Mouse (Mus musculus) olfactory bulb, adult 2 months (tissue): ENCODE measurements at regions not wholly inside any gene's neighbourhood (a gene's known extent, or its start where the extent isn't known, plus 50 kb on each side); places are given as distances from the start of the nearest gene placed in this dataset.

ENCODE experiments used
- H3K27ac ChIP-seq: fragments of 200-500 bp; 2 replicates; pipeline ENCODE4 v1.5.1; 2012; ENCODE audit warnings: low read depth, low read length; ENCODE audit not compliant: insufficient read depth
- H3K4me1 ChIP-seq: fragments of 200-500 bp; 2 replicates; pipeline ENCODE4 v1.6.1; 2012; ENCODE audit warnings: low read length; ENCODE audit not compliant: control insufficient read depth, insufficient read depth
- H3K4me3 ChIP-seq: fragments of 200-500 bp; 2 replicates; pipeline ENCODE4 v1.5.1; 2012; ENCODE audit warnings: mild to moderate bottlenecking, low read depth, low read length, moderate library complexity; ENCODE audit not compliant: insufficient read depth
- CTCF ChIP-seq: fragments of 200-500 bp; IDR thresholded peaks from 2 replicates; pipeline ENCODE4 v1.5.1; 2012; ENCODE audit warnings: low read depth, mild to moderate bottlenecking, low read length, moderate library complexity; ENCODE audit not compliant: insufficient read depth
- POLR2A ChIP-seq: fragments of 200-500 bp; IDR thresholded peaks from 2 replicates; pipeline ENCODE4 v1.6.1; 2012; ENCODE audit warnings: mild to moderate bottlenecking, low read depth, low read length, moderate library complexity; ENCODE audit not compliant: insufficient read depth
- WGBS: fragments of 180-500 bp; shearing (Covaris S2); methylation state at CpG from one replicate; pipeline ENCODE4 v1.1.7; 2018; 5-methylcytosine and 5-hydroxymethylcytosine counted together

- Histone ChIP-seq H3K27ac (no peak overlapping the region), H3K4me3 (no peak overlapping the region), H3K4me1 (no peaks in the 10 kb centered on the region)
- TF ChIP-seq POLR2A (no peak), CTCF (no peak)
- WGBS, result 74% methylated on average over 5 of the region's 5 CpGs
These were observed 892.3 kb downstream of the Gsdmc2 start for GRCm38 (mm10) chr15:62952487-62953214.

GRCm38 (mm10) chr15:62939416-62939815 lies 905.6 kb downstream of the Gsdmc2 start:
- 94% methylated on average over 2 of the region's 2 CpGs for WGBS
- no peak overlapping the region for H3K27ac ChIP-seq
- H3K4me1 ChIP-seq, result no peaks in the 10 kb centered on the region
- TF ChIP-seq CTCF (no peak), POLR2A (no peak)
- no peak overlapping the region for H3K4me3 ChIP-seq

GRCm38 (mm10) chr15:62937756-62938155 lies 907.2 kb downstream of the Gsdmc2 start:
- H3K27ac ChIP-seq, result no peak overlapping the region
- no peak overlapping the region for H3K4me3 ChIP-seq
- TF ChIP-seq POLR2A, result no peak
- no peak for TF ChIP-seq CTCF
- no peaks in the 10 kb centered on the region for H3K4me1 ChIP-seq
- WGBS, result 96% methylated on average over 4 of the region's 4 CpGs

- no peaks in the 10 kb centered on the region for H3K4me1 ChIP-seq
- TF ChIP-seq POLR2A, result no peak
- TF ChIP-seq CTCF, result no peak
- no peak overlapping the region for H3K27ac ChIP-seq
- no peak overlapping the region for H3K4me3 ChIP-seq
These were observed 910.3 kb downstream of the Gsdmc2 start for GRCm38 (mm10) chr15:62934522-62935189.

GRCm38 (mm10) chr15:62920520-62920919 lies 924.5 kb downstream of the Gsdmc2 start:
- WGBS, result 46% methylated on average over 2 of the region's 2 CpGs
- no peak overlapping the region for H3K4me3 ChIP-seq
- H3K27ac ChIP-seq, result no peak overlapping the region
- no peaks in the 10 kb centered on the region for H3K4me1 ChIP-seq
- no peak for TF ChIP-seq POLR2A
- no peak for TF ChIP-seq CTCF

- no peak overlapping the region for H3K27ac ChIP-seq
- no peak for TF ChIP-seq POLR2A
- no peak for TF ChIP-seq CTCF
- no peak overlapping the region for H3K4me3 ChIP-seq
- no peaks in the 10 kb centered on the region for H3K4me1 ChIP-seq
These were observed 925.7 kb downstream of the Gsdmc2 start for GRCm38 (mm10) chr15:62919264-62919663.

GRCm38 (mm10) chr15:62908379-62908778 lies 936.6 kb downstream of the Gsdmc2 start:
- H3K4me3 ChIP-seq, result no peak overlapping the region
- WGBS, result 76% methylated on average over 4 of the region's 4 CpGs
- no peak for TF ChIP-seq POLR2A
- no peak for TF ChIP-seq CTCF
- H3K27ac ChIP-seq, result no peak overlapping the region
- no peaks in the 10 kb centered on the region for H3K4me1 ChIP-seq

- H3K4me3 ChIP-seq, result no peak overlapping the region
- H3K4me1 ChIP-seq, result peaks cover 4% of the 10 kb centered on the region
- TF ChIP-seq CTCF, result no peak
- TF ChIP-seq POLR2A, result no peak
- WGBS, result 92% methylated on average over 2 of the region's 2 CpGs
- no peak overlapping the region for H3K27ac ChIP-seq
These were observed 937.8 kb downstream of the Gsdmc2 start for GRCm38 (mm10) chr15:62907181-62907580.

- H3K4me1 ChIP-seq, result peaks cover 4% of the 10 kb centered on the region
- no peak overlapping the region for H3K27ac ChIP-seq
- 31% methylated on average over 17 of the region's 17 CpGs for WGBS
- no peak for TF ChIP-seq POLR2A
- no peak for TF ChIP-seq CTCF
- no peak overlapping the region for H3K4me3 ChIP-seq
These were observed 941.7 kb downstream of the Gsdmc2 start for GRCm38 (mm10) chr15:62903047-62903822.
